Mouse (Mus musculus) left cerebral cortex, postnatal 10 days (tissue): ENCODE data around the gene Lpp. TPM values are rescaled to one million over a fixed set of nuclear protein-coding genes. Genes with fewer than 3 reads are reported as not detected.

Experiments used
- DNase-seq, 2 experiments: peaks; one replicate each; pipeline ENCODE4 v3.0.0; 2021 to 2022; ENCODE audit warnings: low spot score in 2 of 2, mixed read lengths in 1 of 2; ENCODE audit errors: extremely low spot score in 1 of 2
- intact Hi-C: fragments of 180-260 bp; cut with DNase I; formaldehyde crosslinking; loops from one replicate; pipeline ENCODE4 v1.15.1; 2025
- total RNA-seq, 2 experiments: library from RNA; stranded (reverse); gene quantifications; 2 replicates each; pipeline ENCODE4 v1.2.3; 2021

Lpp gene
- total RNA-seq, 2 experiments from 2014 or later: 8.8 to 9.8 TPM

GRCm38 (mm10) chr16:24678942-24679341 is 285.6 kb downstream of the Lpp start:
- no peak for DNase-seq
- intact Hi-C loops: no loop called here

- no peak for DNase-seq
- intact Hi-C loops: no loop called here
These were observed 301.8 kb downstream of the Lpp start for GRCm38 (mm10) chr16:24695062-24695461.

GRCm38 (mm10) chr16:24704215-24704614 is 310.9 kb downstream of the Lpp start:
- no peak for DNase-seq

GRCm38 (mm10) chr16:24723641-24724040 is 330.3 kb downstream of the Lpp start:
- intact Hi-C loops: no loop called here
- no peak for DNase-seq

More at GRCm38 (mm10) chr16:24704215-24704614, 310.9 kb downstream of the Lpp start:
- intact Hi-C loops: no loop called here

- DNase-seq: no peak
- intact Hi-C loops: no loop called here
These were observed 339.4 kb downstream of the Lpp start for GRCm38 (mm10) chr16:24732751-24733150.

- DNase-seq: no peak
- intact Hi-C loops: no loop called here
These were observed 340.0 kb downstream of the Lpp start for GRCm38 (mm10) chr16:24733321-24733720.

- intact Hi-C loops: no loop called here
- DNase-seq: no peak
These were observed 342.4 kb downstream of the Lpp start for GRCm38 (mm10) chr16:24735754-24736153.

GRCm38 (mm10) chr16:24737362-24738057 is 344.2 kb downstream of the Lpp start:
- DNase-seq: no peak
- intact Hi-C loops: no loop called here

GRCm38 (mm10) chr16:24740714-24741113 is 347.4 kb downstream of the Lpp start:
- intact Hi-C loops: loop anchor here (10.0 kb wide), 1 partner anchor 756 kb away; the partner anchor contains the start of genes Bcl6 and Gm37419
- DNase-seq: no peak

GRCm38 (mm10) chr16:24749816-24750215 is 356.5 kb downstream of the Lpp start:
- intact Hi-C loops: loop anchor here (10.0 kb wide), 1 partner anchor 765 kb away; the partner anchor contains the start of genes Bcl6 and Gm37419
- no peak for DNase-seq

GRCm38 (mm10) chr16:24756141-24756540 is 362.8 kb downstream of the Lpp start:
- intact Hi-C loops: no loop called here
- DNase-seq: no peak

- no peak for DNase-seq
- intact Hi-C loops: no loop called here
These were observed 372.7 kb downstream of the Lpp start for GRCm38 (mm10) chr16:24766051-24766450.

- intact Hi-C loops: no loop called here
- no peak for DNase-seq
These were observed 373.3 kb downstream of the Lpp start for GRCm38 (mm10) chr16:24766596-24766995.

GRCm38 (mm10) chr16:24777053-24777452 is 383.7 kb downstream of the Lpp start:
- intact Hi-C loops: no loop called here
- DNase-seq: no peak

GRCm38 (mm10) chr16:24778432-24779274 is 385.3 kb downstream of the Lpp start:
- no peak for DNase-seq
- intact Hi-C loops: no loop called here

- no peak for DNase-seq
- intact Hi-C loops: no loop called here
These were observed 387.2 kb downstream of the Lpp start for GRCm38 (mm10) chr16:24780545-24780944.

GRCm38 (mm10) chr16:24781922-24782321 is 388.6 kb downstream of the Lpp start:
- no peak for DNase-seq
- intact Hi-C loops: no loop called here

- DNase-seq: no peak
- intact Hi-C loops: no loop called here
These were observed 392.3 kb downstream of the Lpp start for GRCm38 (mm10) chr16:24785651-24786050.

- intact Hi-C loops: no loop called here
- no peak for DNase-seq
These were observed 395.7 kb downstream of the Lpp start for GRCm38 (mm10) chr16:24788973-24789372.

- no peak for DNase-seq
- intact Hi-C loops: no loop called here
These were observed 398.1 kb downstream of the Lpp start for GRCm38 (mm10) chr16:24791387-24791786.
